ENCODE assay signal across 34 mouse cellular contexts in the genomic region with DNA sequence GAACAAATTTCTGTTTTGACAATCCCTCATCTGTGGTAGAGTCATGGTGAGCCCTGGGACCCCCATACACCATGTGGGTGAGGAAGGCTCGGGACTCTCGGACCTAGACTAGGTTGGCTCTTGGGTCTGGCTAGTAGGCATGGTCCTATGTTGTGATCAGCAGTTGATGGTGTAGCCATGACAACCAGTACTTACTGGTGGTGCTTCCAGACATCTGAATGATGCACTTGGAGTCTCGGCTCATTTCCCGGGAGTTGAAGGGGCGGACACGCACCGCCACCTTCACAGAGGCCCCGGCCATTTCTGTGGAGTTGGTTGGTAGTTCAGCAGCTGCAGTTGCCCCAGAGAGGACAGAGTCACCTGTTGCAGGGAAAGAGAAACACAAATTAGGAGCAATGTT. TPM values are rescaled to one million over a fixed set of nuclear protein-coding genes. Genes with fewer than 3 reads are reported as not detected.
DNase-seq lines count a peak whose midpoint lies in the region; ATAC-seq and TF ChIP-seq lines count a peak whose summit lies in the region.
"Had no signal": no experiment of that assay in that cellular context is flagged by ENCODE, and none has a peak within 500 bp of the region (broad histone marks: within the 10 kb centered on the region; RNA-seq: fewer than 3 reads in every experiment).

No protein-coding gene starts in this region.

- no peaks in the 10 kb centered on the region for H3K9me3 ChIP-seq in forebrain, embryonic 13.5 days (replicated peaks)
- no peaks in the 10 kb centered on the region for H3K9me3 ChIP-seq in forebrain, embryonic 16.5 days (ENCODE audit: control insufficient read depth, low read length)
- no peaks in the 10 kb centered on the region for H3K9me3 ChIP-seq in kidney, embryonic 16.5 days (ENCODE audit: low read length)
- H3K9me3 ChIP-seq: embryonic facial prominence, embryonic 10.5 days; embryonic facial prominence, embryonic 13.5 days; G1E; heart, embryonic 10.5 days; heart, embryonic 13.5 days had no signal

- H3K4me2 ChIP-seq in forebrain, embryonic 13.5 days: no peak overlapping the region
- no peak overlapping the region for H3K4me2 ChIP-seq in forebrain, embryonic 16.5 days (ENCODE audit: low read length)
- H3K4me2 ChIP-seq in kidney, embryonic 16.5 days (replicated peaks; ENCODE audit: low read depth, low read length): no peak overlapping the region
- H3K4me2 ChIP-seq: embryonic facial prominence, embryonic 13.5 days; heart, embryonic 13.5 days; hindbrain, embryonic 14.5 days had no signal

- H3K9ac ChIP-seq in forebrain, embryonic 13.5 days: no peak overlapping the region
- H3K9ac ChIP-seq in forebrain, embryonic 16.5 days (replicated peaks; ENCODE audit: low read depth, low read length): no peak overlapping the region
- no peak overlapping the region for H3K9ac ChIP-seq in kidney, embryonic 16.5 days (replicated peaks; ENCODE audit: low read length)
- H3K9ac ChIP-seq: embryonic facial prominence, embryonic 13.5 days; heart, embryonic 13.5 days; hindbrain, embryonic 14.5 days had no signal

- H3K36me3 ChIP-seq in forebrain, embryonic 13.5 days (ENCODE audit: poor library complexity, severe bottlenecking): peaks cover 63% of the 10 kb centered on the region
- H3K36me3 ChIP-seq in forebrain, embryonic 16.5 days (ENCODE audit: control insufficient read depth, insufficient read depth): peaks cover 18% of the 10 kb centered on the region
- H3K36me3 ChIP-seq in kidney, embryonic 16.5 days (ENCODE audit: insufficient read depth, low read length): no peaks in the 10 kb centered on the region
- H3K36me3 ChIP-seq: G1E; heart, embryonic 10.5 days; heart, embryonic 13.5 days had no signal

- WGBS in forebrain, embryonic 13.5 days: 79% methylated on average over 8 of the region's 8 CpGs
- WGBS in forebrain, embryonic 16.5 days: 64% methylated on average over 8 of the region's 8 CpGs
- WGBS in kidney, embryonic 16.5 days: 48% methylated on average over 8 of the region's 8 CpGs

- ATAC-seq in forebrain, embryonic 13.5 days: no peak
- ATAC-seq in forebrain, embryonic 16.5 days: no peak
- ATAC-seq in kidney, embryonic 16.5 days (ENCODE audit: low FRiP score, low TSS enrichment): peak; percentile 78
- ATAC-seq: hindbrain, postnatal 0 days; inflammation-experienced regulatory T-cells, adult 6 months; Patski had no signal

- H3K4me1 ChIP-seq in forebrain, embryonic 13.5 days: peaks cover 64% of the 10 kb centered on the region
- H3K4me1 ChIP-seq in forebrain, embryonic 16.5 days (replicated peaks; ENCODE audit: control insufficient read depth, insufficient read depth, low read length): peaks cover 49% of the 10 kb centered on the region
- no peaks in the 10 kb centered on the region for H3K4me1 ChIP-seq in kidney, embryonic 16.5 days (ENCODE audit: insufficient read depth, low read length)

- no peak overlapping the region for H3K4me3 ChIP-seq in forebrain, embryonic 13.5 days
- no peak overlapping the region for H3K4me3 ChIP-seq in forebrain, embryonic 16.5 days (replicated peaks; ENCODE audit: low read length)
- H3K4me3 ChIP-seq in kidney, embryonic 16.5 days (ENCODE audit: low read length): no peak overlapping the region
- H3K4me3 ChIP-seq in layer of hippocampus, adult 2 months: no peak overlapping the region
- H3K4me3 ChIP-seq: embryonic facial prominence, embryonic 10.5 days; embryonic facial prominence, embryonic 13.5 days; erythroblast, embryonic 14.5 days; heart, adult 2 months; heart, embryonic 10.5 days; heart, embryonic 13.5 days had no signal

- no peaks in the 10 kb centered on the region for H3K27me3 ChIP-seq in forebrain, embryonic 13.5 days
- H3K27me3 ChIP-seq in forebrain, embryonic 16.5 days (replicated peaks; ENCODE audit: control insufficient read depth, insufficient read depth, low read length): no peaks in the 10 kb centered on the region
- no peaks in the 10 kb centered on the region for H3K27me3 ChIP-seq in kidney, embryonic 16.5 days (ENCODE audit: insufficient read depth, low read length)
- H3K27me3 ChIP-seq: embryonic facial prominence, embryonic 13.5 days; heart, embryonic 13.5 days had no signal

- peak overlapping the region; percentile 7; the same call in 1 of the 2 replicates for H3K27ac ChIP-seq in forebrain, embryonic 13.5 days
- no peak overlapping the region for H3K27ac ChIP-seq in forebrain, embryonic 16.5 days (ENCODE audit: low read length)
- H3K27ac ChIP-seq in kidney, embryonic 16.5 days (ENCODE audit: low read length): no peak overlapping the region
- peak overlapping the region; percentile 79; the same call in 1 of the 2 replicates for H3K27ac ChIP-seq in layer of hippocampus, adult 2 months
- H3K27ac ChIP-seq: embryonic facial prominence, embryonic 10.5 days; embryonic facial prominence, embryonic 13.5 days; heart, adult 2 months; heart, embryonic 10.5 days; heart, embryonic 13.5 days; hindbrain, embryonic 14.5 days had no signal

- no peak for TF ChIP-seq CTCF in layer of hippocampus, adult 2 months (conservative IDR thresholded peaks at IDR 0.05)

- DNase-seq in embryo, embryonic 10 days (ENCODE audit: low spot score): peak; percentile 24
- no peak for DNase-seq in embryo, embryonic 10.5 days (ENCODE audit: low spot score)
- DNase-seq in kidney, adult 11 months: no peak
- DNase-seq in layer of hippocampus, adult 2 months (ENCODE audit: low spot score in 2 of 2): no peak
- no peak for DNase-seq in layer of hippocampus, adult 18-20 months (ENCODE audit: low spot score in 2 of 2)
- DNase-seq: adrenal gland, postnatal 10 days; adrenal gland, postnatal 36 days; cerebellum, adult 18-20 months; cerebellum, adult 9-10 months; cerebellum, postnatal 14 days; embryo, embryonic 11 days; gastrocnemius, postnatal 10 days; gastrocnemius, postnatal 36 days; heart, adult 2 months; heart, postnatal 14 days; heart, postnatal 4 days had no signal

RNA-seq across cellular contexts. Expression of a gene that starts 19.6 kb away (rescaled TPM):
- polyA plus RNA-seq in forebrain, embryonic 13.5 days (2015; fragmentation: Nextera tagmentation; extraction: Ambion mirVana): 205 and 224 TPM in 2 replicates
- polyA plus RNA-seq in forebrain, embryonic 16.5 days (2015; fragmentation: Nextera tagmentation; extraction: Ambion mirVana): 322 and 396 TPM in 2 replicates
- 7.4 and 11.6 TPM in 2 replicates for polyA plus RNA-seq in kidney, embryonic 16.5 days (2015; fragmentation: Nextera tagmentation; extraction: Ambion mirVana)
- 100 to 1,000 TPM; 609 to 644 TPM for total RNA-seq in layer of hippocampus, adult 2 months (2021)
- total RNA-seq in layer of hippocampus, adult 18-20 months (2021): 100 to 1,000 TPM; 637 to 653 TPM
- total RNA-seq: granulocyte monocyte progenitor cell, adult 5-6 weeks had no signal
- polyA plus RNA-seq: inflammation-experienced regulatory T-cells, adult 6 months; Patski had no signal

RNA-seq across cellular contexts. Expression of a gene that starts 52.9 kb away (rescaled TPM):
- polyA plus RNA-seq in forebrain, embryonic 13.5 days (2015; fragmentation: Nextera tagmentation; extraction: Ambion mirVana): not detected in 2 replicates
- polyA plus RNA-seq in forebrain, embryonic 16.5 days (2015; fragmentation: Nextera tagmentation; extraction: Ambion mirVana): not detected in 2 replicates
- polyA plus RNA-seq in kidney, embryonic 16.5 days (2015; fragmentation: Nextera tagmentation; extraction: Ambion mirVana): 0.32 TPM in 1 of 2 replicates, not detected in the other
- not detected for total RNA-seq in layer of hippocampus, adult 2 months (2021)
- total RNA-seq in layer of hippocampus, adult 18-20 months (2021): not detected
- total RNA-seq: adrenal gland, adult 18-20 months; adrenal gland, postnatal 36 days; G1E; gastrocnemius, adult 18-20 months; granulocyte monocyte progenitor cell, adult 5-6 weeks; heart, adult 2 months; heart, postnatal 14 days; heart, postnatal 4 days; hindbrain, postnatal 0 days had no signal
- polyA plus RNA-seq: embryonic facial prominence, embryonic 10.5 days; embryonic facial prominence, embryonic 13.5 days; G1E; heart, adult 2 months; heart, embryonic 13.5 days; heart, embryonic 16.5 days; hindbrain, embryonic 11.5 days; hindbrain, embryonic 14.5 days; hindbrain, postnatal 0 days; inflammation-experienced regulatory T-cells, adult 6 months; Patski had no signal

Comparison
In these comparisons a context has a peak if more than half of its experiments do, and no peak if none do; other contexts are left out.
1. H3K27ac ChIP-seq: peak in forebrain, embryonic 13.5 days (single experiment) and layer of hippocampus, adult 2 months (single experiment); none in forebrain, embryonic 16.5 days (single experiment) and kidney, embryonic 16.5 days (single experiment).
2. RNA of a gene that starts 19.6 kb away (polyA plus RNA-seq): 322 to 396 TPM in forebrain, embryonic 16.5 days and 205 to 224 TPM in forebrain, embryonic 13.5 days; 7.4 to 11.6 TPM in kidney, embryonic 16.5 days; every median in the first group is over 10 times any median in the second.